Mouse (Mus musculus): ENCODE data around the gene Pgrmc2.

Gene Pgrmc2

DNA sequence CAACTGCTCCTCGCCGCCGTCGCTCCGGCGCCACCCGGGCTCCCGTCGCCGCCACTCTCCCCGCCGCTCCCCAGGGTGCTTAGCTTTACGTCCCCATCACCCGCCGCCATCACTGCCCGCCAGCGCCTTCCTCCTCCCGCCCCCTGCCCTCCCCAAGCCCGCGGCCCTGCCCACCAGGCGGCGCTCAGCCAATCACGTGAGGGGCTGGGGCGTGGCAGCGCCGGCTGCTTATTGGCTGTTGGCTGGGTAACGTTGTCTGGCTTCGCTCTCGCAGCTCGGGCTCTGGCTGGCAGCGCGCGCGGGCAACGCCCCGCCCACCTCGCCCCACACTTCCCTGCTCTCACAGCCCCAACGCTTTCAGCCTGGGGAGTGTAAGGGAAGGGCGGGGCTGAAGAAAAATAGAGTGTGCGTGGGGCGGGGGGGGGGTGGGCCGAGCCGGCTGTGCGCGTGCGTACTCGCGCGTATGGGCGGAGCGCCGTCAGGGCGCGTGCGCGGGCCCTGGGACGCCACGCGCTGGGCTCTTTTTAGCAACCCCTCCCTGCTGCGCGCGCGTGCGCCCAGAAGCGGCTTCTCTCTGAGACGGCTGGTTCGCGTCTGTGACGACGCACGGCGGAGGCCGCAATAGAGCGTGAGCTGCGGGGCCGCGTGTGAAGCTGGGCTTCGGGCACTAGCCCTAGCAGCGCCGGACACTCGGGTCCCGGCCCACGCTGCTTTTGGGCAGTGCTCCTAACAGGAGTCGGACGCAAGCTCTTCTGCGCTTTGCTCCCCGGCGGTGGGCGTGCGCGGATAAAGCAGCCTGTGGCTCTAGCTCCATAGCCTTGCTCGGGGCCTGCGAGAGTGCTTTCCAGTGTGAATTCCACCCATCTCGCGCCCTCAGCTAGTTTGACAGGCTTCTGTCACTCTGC, at the start of gene Pgrmc2:
TSS of gene Pgrmc2 (minus strand) at position 162 of the 905 bp plus-strand sequence.
- peak; percentile 99 for DNase-seq (ENCODE audit: low spot score)

GRCm38 (mm10) chr3:41124000-41124294, 41.1 kb upstream of the Pgrmc2 start:
- no peak for DNase-seq (ENCODE audit: low spot score)

DNA sequence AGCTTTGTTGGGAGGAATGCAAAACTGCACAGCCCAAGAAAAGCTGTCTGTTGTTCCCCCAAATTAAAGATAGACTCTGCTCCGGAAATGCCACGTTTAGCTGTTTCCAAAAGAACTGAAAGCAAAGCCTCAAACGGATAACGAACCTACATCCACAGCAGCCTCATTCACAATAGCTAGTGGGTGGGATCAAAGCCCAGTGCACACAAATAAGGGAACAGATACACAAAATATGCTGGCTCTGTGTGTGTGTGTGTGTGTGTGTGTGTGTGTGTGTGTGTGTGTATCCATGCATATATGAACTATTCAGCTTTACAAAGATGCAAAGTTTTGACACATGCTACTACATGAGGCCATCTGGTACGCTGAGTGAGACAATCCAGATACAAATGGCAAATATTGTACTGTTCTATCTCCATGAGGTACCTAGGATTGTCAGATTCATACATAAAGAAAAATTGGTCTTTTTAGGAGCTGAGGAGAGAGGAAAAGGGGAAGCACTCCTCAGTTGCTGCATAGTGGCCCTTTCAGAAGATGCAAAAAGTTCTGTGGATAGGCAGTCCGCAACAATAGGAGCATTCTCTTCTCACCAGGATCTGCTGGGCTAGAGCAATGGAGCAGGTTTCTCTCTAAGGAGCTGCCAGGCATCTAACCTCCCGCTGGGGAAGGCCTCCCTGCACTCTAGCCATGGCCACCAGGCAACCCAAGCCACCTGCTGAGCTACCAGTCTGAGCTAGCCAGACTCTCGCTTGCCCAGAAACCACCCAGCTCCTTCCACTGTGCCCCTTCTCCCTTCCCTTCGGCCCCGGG, 40.5 kb upstream of the Pgrmc2 start:
- no peak for DNase-seq (ENCODE audit: low spot score)

DNA sequence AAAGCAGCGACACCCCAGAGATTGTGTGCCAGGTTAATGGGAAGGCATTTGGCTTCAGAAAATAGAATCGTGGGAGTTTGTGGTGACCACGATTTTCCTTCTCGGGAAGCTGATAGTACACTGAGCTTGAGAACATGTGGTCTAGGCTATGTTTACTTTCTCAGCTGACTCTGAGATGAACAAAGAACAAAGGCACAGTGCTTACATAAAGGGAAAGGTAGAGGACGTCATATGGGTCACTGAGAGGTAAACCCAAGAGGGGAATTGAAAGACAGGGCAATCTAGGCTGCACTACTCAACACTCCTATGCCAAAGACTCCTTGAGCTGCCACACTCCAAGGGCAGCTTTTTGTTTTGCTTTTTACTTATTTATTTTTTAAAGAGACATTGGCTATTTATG, 35.3 kb upstream of the Pgrmc2 start:
- no peak for DNase-seq (ENCODE audit: low spot score)

DNA sequence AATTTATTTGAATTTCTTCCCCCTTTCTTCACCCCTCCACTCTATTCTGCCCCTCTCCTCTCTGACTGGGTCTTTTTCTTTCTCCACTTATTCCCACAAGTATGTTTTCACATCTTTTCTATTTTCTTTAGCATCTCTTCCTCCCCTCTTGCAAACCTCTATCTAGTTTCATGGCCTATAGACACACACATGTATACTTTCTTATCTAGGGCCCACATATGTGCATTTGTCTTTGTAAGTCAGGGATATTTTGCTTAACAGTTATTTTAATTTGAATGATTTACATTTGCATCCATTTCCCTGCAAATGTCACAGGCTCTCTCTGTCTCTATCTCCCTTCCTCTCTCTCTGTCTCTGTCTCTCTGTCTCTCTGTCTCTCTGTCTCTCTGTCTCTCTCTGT, 34.6 kb upstream of the Pgrmc2 start:
- DNase-seq (ENCODE audit: low spot score): no peak

- DNase-seq (ENCODE audit: low spot score): no peak
Measured at GRCm38 (mm10) chr3:41113186-41113585, 30.3 kb upstream of the Pgrmc2 start.

DNA sequence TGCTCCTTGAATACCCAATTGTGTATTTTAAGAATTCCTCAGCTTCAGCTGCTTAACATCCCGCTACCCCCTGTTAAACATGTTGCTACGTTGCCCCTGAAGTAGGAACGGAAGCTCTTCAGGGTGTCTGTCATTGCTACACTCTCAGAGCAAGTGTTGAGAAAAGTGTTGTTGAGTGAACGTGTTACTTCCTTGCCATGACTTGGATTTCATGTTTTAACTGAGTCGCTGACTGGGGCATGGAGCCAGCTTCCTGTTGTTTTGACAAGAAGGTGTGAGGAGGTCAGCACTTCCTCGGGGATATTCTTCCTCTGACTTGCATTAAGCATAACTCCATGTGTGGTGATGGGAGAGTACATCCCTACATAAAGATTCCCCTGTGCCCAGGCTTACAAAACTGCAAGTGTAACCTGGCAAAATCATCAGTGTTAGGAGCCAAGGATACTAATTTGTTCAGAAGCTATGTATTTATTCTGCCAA, 25.5 kb upstream of the Pgrmc2 start:
- DNase-seq (ENCODE audit: low spot score): no peak

DNA sequence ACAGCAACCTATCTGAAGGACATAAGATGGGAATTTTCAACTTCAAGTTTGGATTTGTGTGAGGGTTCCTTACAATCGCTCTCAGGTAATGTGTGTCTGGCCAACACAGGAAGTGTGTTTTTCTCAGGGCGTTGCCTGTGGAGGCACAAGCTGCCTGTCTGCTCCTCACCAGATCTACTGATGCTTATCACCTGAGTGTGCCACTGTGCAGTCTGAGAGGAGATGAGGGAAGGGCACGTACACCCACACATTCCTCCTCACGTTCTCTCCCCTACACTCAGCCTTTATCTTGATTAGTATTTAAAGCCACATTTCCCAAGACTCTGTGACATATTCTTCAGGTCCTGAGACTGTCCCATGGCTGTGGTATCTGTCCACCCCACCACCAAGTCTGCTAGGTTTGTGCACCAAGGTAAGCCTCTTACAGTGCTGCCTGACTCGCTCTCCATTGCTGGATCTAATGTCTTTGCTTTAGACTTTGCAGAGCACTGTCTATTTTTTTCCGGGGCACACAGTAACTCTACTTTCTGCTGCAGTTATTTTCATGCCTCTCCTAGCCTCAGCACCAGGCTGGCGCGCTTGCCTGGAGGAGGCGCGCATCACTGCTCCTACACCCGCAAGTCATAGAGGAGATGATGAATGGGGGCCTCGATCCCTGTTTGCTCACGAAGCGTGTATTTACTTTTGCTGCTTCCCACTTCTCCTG, 24.9 kb upstream of the Pgrmc2 start:
- DNase-seq (ENCODE audit: low spot score): no peak

GRCm38 (mm10) chr3:41101905-41102304, 19.1 kb upstream of the Pgrmc2 start:
- DNase-seq (ENCODE audit: low spot score): no peak

- DNase-seq (ENCODE audit: low spot score): no peak
Measured at GRCm38 (mm10) chr3:41100157-41100556, 17.3 kb upstream of the Pgrmc2 start.

- DNase-seq (ENCODE audit: low spot score): no peak
Measured at GRCm38 (mm10) chr3:41099672-41100071, 16.8 kb upstream of the Pgrmc2 start.

GRCm38 (mm10) chr3:41093210-41093609, 10.4 kb upstream of the Pgrmc2 start:
- DNase-seq (ENCODE audit: low spot score): no peak

GRCm38 (mm10) chr3:41092311-41092710, 9.5 kb upstream of the Pgrmc2 start:
- DNase-seq (ENCODE audit: low spot score): no peak

GRCm38 (mm10) chr3:41090839-41091238, 8.0 kb upstream of the Pgrmc2 start:
- DNase-seq (ENCODE audit: low spot score): no peak

DNA sequence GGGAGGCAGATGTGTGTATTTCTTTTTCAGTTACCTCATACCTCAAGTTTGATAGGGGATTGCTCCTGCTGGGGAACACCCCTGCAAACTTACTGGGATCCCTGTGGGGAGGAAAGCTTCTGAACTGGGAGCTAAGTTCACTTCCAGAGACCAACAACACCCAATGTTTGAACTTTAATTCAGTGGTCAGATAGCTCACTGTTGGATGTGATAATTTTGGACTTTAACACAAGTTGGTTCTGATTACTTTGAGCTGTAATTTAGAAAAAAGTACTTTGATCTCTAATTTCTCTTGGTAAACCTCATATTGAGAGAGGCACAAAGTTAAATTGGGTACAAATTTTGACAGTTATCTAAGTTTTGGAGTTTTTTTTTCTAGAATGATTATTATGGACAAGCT, 4.2 kb upstream of the Pgrmc2 start:
- DNase-seq (ENCODE audit: low spot score): no peak

DNA sequence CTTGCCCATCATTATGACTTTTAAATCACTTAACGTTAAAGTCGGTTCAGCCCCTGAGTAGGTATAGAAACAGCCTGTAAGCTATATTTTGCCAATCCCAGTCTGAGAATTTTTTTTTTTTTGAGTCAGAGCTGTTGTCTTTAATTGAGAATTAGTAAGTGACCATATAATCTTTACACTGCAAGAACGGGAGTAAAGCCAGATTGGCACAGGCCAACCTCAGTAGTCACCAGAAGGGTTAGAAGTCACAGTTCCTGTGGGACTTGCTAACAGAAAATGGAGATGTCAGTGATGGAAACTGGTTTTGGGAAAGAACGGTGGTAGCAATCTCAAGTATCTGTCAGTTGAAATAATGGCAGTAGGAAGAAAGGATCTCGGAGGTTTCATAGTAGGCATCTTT, 1.6 kb upstream of the Pgrmc2 start:
- DNase-seq (ENCODE audit: low spot score): no peak

- no peak for DNase-seq (ENCODE audit: low spot score)
Measured at GRCm38 (mm10) chr3:41083790-41084112, 905 bp upstream of the Pgrmc2 start.

GRCm38 (mm10) chr3:41082520-41082884, 344 bp downstream of the Pgrmc2 start:
- DNase-seq (ENCODE audit: low spot score): peak; percentile 76

DNA sequence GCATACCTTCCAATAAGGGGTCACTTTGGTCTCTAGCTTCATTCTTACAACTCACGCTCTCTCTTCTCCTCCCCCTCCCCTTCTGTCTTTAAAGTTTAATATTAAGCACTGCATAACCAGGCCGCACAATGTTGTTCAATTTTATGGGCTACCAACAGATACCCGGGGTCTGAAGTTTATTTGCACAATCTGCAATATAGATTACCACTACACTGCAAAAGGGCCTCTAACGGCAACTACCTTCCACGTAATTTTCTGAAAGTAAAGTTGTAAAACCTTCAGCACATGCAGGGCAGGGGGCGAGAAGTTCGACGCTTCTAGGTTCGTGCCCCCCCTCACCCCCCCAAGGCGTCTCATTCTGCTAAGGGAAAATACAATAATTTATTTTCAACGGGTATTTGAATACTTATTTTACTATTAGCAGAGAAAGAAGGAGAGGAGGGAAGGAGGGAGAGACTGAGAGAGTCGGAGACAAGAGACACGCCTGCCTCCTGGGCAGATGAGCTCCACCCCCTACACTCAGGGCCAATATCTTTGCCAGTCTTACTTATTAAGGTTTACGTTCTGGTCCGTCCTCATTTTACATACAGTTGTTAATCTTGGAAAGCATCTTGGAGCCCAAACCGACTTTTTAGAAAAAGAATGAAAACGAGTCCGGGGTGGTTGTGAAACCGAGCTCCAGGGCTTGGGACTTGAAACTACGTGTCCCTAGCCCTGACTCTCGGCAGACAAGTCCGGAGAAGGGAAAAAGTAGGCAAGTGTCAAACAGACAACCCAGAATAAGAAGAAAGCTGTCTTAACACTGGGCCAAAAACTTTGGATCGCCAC, 1.2 kb downstream of the Pgrmc2 start:
- no peak for DNase-seq (ENCODE audit: low spot score)

- no peak for DNase-seq (ENCODE audit: low spot score)
Measured at GRCm38 (mm10) chr3:41080724-41081123, 2.1 kb downstream of the Pgrmc2 start.

DNA sequence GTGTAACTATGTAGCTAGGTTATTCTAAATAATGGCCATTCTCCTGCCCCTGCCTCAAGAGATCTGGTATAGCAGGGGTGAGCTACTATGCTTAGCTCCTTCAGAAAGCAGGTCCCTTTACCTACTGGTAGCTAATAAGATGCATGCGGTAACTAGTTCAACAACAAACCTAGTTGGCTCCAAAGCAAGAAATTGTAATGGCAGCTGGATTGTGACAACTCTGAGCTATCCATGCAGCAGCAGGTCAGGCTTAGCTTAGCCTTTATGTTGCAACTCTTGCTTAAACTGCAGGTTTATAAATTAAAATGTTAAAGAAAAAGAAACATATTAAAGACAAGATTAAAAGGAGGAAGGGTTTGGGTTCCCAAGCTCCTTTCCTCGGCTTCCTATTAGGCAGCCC, 4.2 kb downstream of the Pgrmc2 start:
- DNase-seq (ENCODE audit: low spot score): no peak

GRCm38 (mm10) chr3:41075376-41075775, 7.5 kb downstream of the Pgrmc2 start:
- no peak for DNase-seq (ENCODE audit: low spot score)
